Mouse (Mus musculus) intestine, postnatal 0 days (tissue): ENCODE results near the gene Pdgfa. TPM values are rescaled to one million over a fixed set of nuclear protein-coding genes. Genes with fewer than 3 reads are reported as not detected.

ENCODE experiments used
- ATAC-seq: fragments of 200-750 bp; cut with Nextera tagmentation; 2 replicates; pipeline ENCODE4 v1.8.0; 2017; ENCODE audit warnings: mild to moderate bottlenecking, moderate TSS enrichment, moderate library complexity
- H3K27ac ChIP-seq: fragments of 300-500 bp; sonication (generic); 2 replicates; pipeline ENCODE4 v1.5.1; 2014; ENCODE audit warnings: mild to moderate bottlenecking, low read depth, low read length, moderate library complexity
- H3K27me3 ChIP-seq: fragments of 300-500 bp; sonication (generic); replicated peaks from 2 replicates; pipeline ENCODE4 v1.6.1; 2014; ENCODE audit warnings: low read length, mixed read lengths; ENCODE audit not compliant: control insufficient read depth, insufficient read depth
- H3K36me3 ChIP-seq: fragments of 300-500 bp; sonication (generic); 2 replicates; pipeline ENCODE4 v1.6.1; 2014; ENCODE audit warnings: mild to moderate bottlenecking, moderate library complexity; ENCODE audit not compliant: control insufficient read depth, insufficient read depth
- H3K4me1 ChIP-seq: fragments of 300-500 bp; sonication (generic); replicated peaks from 2 replicates; pipeline ENCODE4 v1.6.1; 2014; ENCODE audit warnings: antibody characterized with exemption, low read length, mixed read lengths; ENCODE audit not compliant: control insufficient read depth, insufficient read depth
- H3K4me2 ChIP-seq: fragments of 300-500 bp; sonication (generic); replicated peaks from 2 replicates; pipeline ENCODE4 v1.6.1; 2014; ENCODE audit warnings: low read depth, mild to moderate bottlenecking, moderate library complexity
- H3K4me3 ChIP-seq: fragments of 300-500 bp; sonication (generic); 2 replicates; pipeline ENCODE4 v1.5.1; 2014; ENCODE audit warnings: low read depth, low read length
- H3K9ac ChIP-seq: fragments of 300-500 bp; sonication (generic); 2 replicates; pipeline ENCODE4 v1.6.1; 2014; ENCODE audit warnings: mild to moderate bottlenecking, low read depth, low read length
- H3K9me3 ChIP-seq: fragments of 300-500 bp; sonication (generic); 2 replicates; pipeline ENCODE4 v1.6.1; 2016; ENCODE audit warnings: mixed run types; ENCODE audit not compliant: control insufficient read depth
- CTCF ChIP-seq: sonication (generic); IDR thresholded peaks from 2 replicates; pipeline ENCODE4 v1.5.1; 2016; ENCODE audit warnings: low read depth, mild to moderate bottlenecking, control low read depth, antibody characterized with exemption, moderate library complexity
- WGBS: fragments of 180-500 bp; shearing (Covaris S2); extraction: QIAGEN DNeasy Blood & Tissue Kit; methylation state at CpG from one replicate; pipeline ENCODE4 v1.1.7; 2014; 5-methylcytosine and 5-hydroxymethylcytosine counted together
- polyA plus RNA-seq: library from polyadenylated mRNA; unstranded; fragments of >200 nt; fragmentation: Nextera tagmentation; extraction: Ambion mirVana; gene quantifications from 2 replicates; pipeline ENCODE4 v1.2.1, GENCODE M21; 2015

Gene Pdgfa
- polyA plus RNA-seq, 1 experiment from 2014 or later: 64.4 TPM

GRCm38 (mm10) chr5:139033406-139034317 is 36.5 kb upstream of the Pdgfa start:
- 47% methylated on average over 14 of the region's 14 CpGs for WGBS
- H3K9ac ChIP-seq: no peak overlapping the region
- ATAC-seq: peak; percentile 38; the same call in 1 of the 2 replicates

GRCm38 (mm10) chr5:139027603-139028002 is 30.4 kb upstream of the Pdgfa start:
- Histone ChIP-seq H3K36me3 (0 out of 2 replicates have a peak, but pooled peaks cover 4% of the 10 kb centered on the region), H3K27me3 (no peaks in the 10 kb centered on the region), H3K9me3 (no peaks in the 10 kb centered on the region), H3K4me3 (no peak overlapping the region), H3K9ac (no peak overlapping the region), H3K27ac (no peak overlapping the region), H3K4me1 (no peaks in the 10 kb centered on the region), H3K4me2 (no peak overlapping the region)
- 46% methylated on average over 15 of the region's 15 CpGs for WGBS
- ATAC-seq: no peak
- TF ChIP-seq CTCF: no peak

More at GRCm38 (mm10) chr5:139033406-139034317, 36.5 kb upstream of the Pdgfa start:
- Histone ChIP-seq H3K4me1 (no peaks in the 10 kb centered on the region), H3K4me3 (no peak overlapping the region), H3K36me3 (0 out of 2 replicates have a peak, but pooled peaks cover 4% of the 10 kb centered on the region), H3K27me3 (no peaks in the 10 kb centered on the region), H3K27ac (no peak overlapping the region), H3K9me3 (no peaks in the 10 kb centered on the region), H3K4me2 (no peak overlapping the region)
- TF ChIP-seq CTCF: no peak

GRCm38 (mm10) chr5:139024351-139025105 is 27.4 kb upstream of the Pdgfa start:
- ATAC-seq: no peak
- H3K36me3 ChIP-seq: no peaks in the 10 kb centered on the region
- H3K27ac ChIP-seq: no peak overlapping the region
- H3K9me3 ChIP-seq: no peaks in the 10 kb centered on the region
- H3K4me3 ChIP-seq: no peak overlapping the region
- no peak; the same call in 1 of the 2 replicates for TF ChIP-seq CTCF
- H3K9ac ChIP-seq: no peak overlapping the region
- no peaks in the 10 kb centered on the region for H3K27me3 ChIP-seq
- H3K4me1 ChIP-seq: no peaks in the 10 kb centered on the region
- 76% methylated on average over 12 of the region's 12 CpGs for WGBS
- no peak overlapping the region for H3K4me2 ChIP-seq

- Histone ChIP-seq H3K9ac (no peak overlapping the region), H3K27me3 (no peaks in the 10 kb centered on the region), H3K4me1 (no peaks in the 10 kb centered on the region), H3K9me3 (no peaks in the 10 kb centered on the region), H3K36me3 (no peaks in the 10 kb centered on the region), H3K4me2 (no peak overlapping the region), H3K27ac (no peak overlapping the region), H3K4me3 (no peak overlapping the region)
- no peak for TF ChIP-seq CTCF
- 47% methylated on average over 6 of the region's 6 CpGs for WGBS
- no peak for ATAC-seq
Measured at GRCm38 (mm10) chr5:139020595-139020994, 23.4 kb upstream of the Pdgfa start.

GRCm38 (mm10) chr5:139017371-139018124 is 20.4 kb upstream of the Pdgfa start:
- no peaks in the 10 kb centered on the region for H3K27me3 ChIP-seq
- 0 out of 2 replicates have a peak, but pooled peaks have one; percentile 19 for TF ChIP-seq CTCF
- H3K4me3 ChIP-seq: no peak overlapping the region
- ATAC-seq: no peak
- no peaks in the 10 kb centered on the region for H3K36me3 ChIP-seq
- no peaks in the 10 kb centered on the region for H3K4me1 ChIP-seq
- 80% methylated on average over 15 of the region's 15 CpGs for WGBS
- H3K9me3 ChIP-seq: no peaks in the 10 kb centered on the region
- H3K9ac ChIP-seq: no peak overlapping the region
- H3K4me2 ChIP-seq: no peak overlapping the region
- no peak overlapping the region for H3K27ac ChIP-seq
